Mouse (Mus musculus) naive thymus-derived CD4-positive, alpha-beta T cell, adult 5 months (primary cell): ENCODE data around the gene Ntan1. TPM values are rescaled to one million over a fixed set of nuclear protein-coding genes. Genes with fewer than 3 reads are reported as not detected.

Experiments used
- polyA plus RNA-seq: library from polyadenylated mRNA; unstranded; fragments of 100-300 nt; shearing (Covaris generic); gene quantifications from one replicate; pipeline ENCODE4 v1.2.1, GENCODE M21; 2017

Gene Ntan1
- 146 TPM for polyA plus RNA-seq

GRCm38 (mm10) chr16:13818560-13819393 is at the start of gene Ntan1:
Gene Ntan1 (plus strand): TSS chr16:13818845.

GRCm38 (mm10) chr16:13780353-13781036 is 38.1 kb upstream of the Ntan1 start, which contains the start of gene Rrn3:
Gene Rrn3 (plus strand): TSS chr16:13780708.

Other genes with a start within 250 kb of the Ntan1 start
- gene Parn, start 150.7 kb upstream of the Ntan1 start, polyA plus RNA-seq: 48.7 TPM
- gene Bfar, start 147.0 kb upstream of the Ntan1 start, polyA plus RNA-seq: 51.7 TPM
- gene 3110001I22Rik, start 146.9 kb upstream of the Ntan1 start, polyA plus RNA-seq: 33.9 TPM
- 0.32 TPM for gene Pla2g10, start 87.9 kb upstream of the Ntan1 start, polyA plus RNA-seq
- gene Rrn3, start 38.1 kb upstream of the Ntan1 start, polyA plus RNA-seq: 57.4 TPM
- gene Pdxdc1, start 84.3 kb downstream of the Ntan1 start, polyA plus RNA-seq: 57.9 TPM
- 0.37 TPM for gene Mpv17l, start 84.3 kb downstream of the Ntan1 start, polyA plus RNA-seq
- gene 2900011O08Rik, start 167.8 kb downstream of the Ntan1 start, polyA plus RNA-seq: not detected
- gene Ifitm7, start 168.0 kb downstream of the Ntan1 start, polyA plus RNA-seq: not detected